Mouse (Mus musculus): ENCODE data around the gene Rnf151. TPM values are rescaled to one million over a fixed set of nuclear protein-coding genes. Genes with fewer than 3 reads are reported as not detected.

Gene Rnf151
- polyA plus RNA-seq (2015; fragmentation: Nextera tagmentation; extraction: Ambion mirVana), result not detected in 2 replicates

DNA sequence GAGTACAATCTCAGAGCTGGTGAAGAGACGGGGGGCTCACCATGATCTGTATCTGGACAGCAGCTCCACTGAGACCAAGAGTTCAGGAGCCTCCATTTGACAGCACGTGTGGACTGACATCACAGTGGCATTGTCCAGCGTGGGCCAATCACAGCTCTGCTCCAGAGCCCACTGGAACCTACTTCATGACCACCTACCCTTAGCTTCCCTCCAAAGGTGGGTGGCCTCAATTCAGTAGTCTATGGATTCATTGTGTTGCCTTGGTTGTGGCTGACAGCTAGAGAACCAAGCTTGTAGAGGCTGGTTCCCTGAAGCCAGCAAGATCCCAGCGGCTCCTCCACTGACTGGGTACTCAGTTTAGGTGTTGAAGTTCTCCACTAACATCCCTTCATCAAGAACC, at the start of gene Rnf151, which contains the start of gene Rps2:
Gene Rnf151 (minus strand): TSS at position 121 of the 400 bp plus-strand sequence.
Gene Rps2 (plus strand): TSS at position 174 of the 400 bp plus-strand sequence.
- no peak for DNase-seq
- Histone ChIP-seq H3K36me3 (replicated peaks; ENCODE audit: insufficient read depth, low read length) (peaks cover 25% of the 10 kb centered on the region), H3K9ac (replicated peaks) (peak within 1 kb of the TSS; percentile 94), H3K4me3 (ENCODE audit: low read depth, low read length) (peak within 1 kb of the TSS; percentile 96), H3K27ac (ENCODE audit: low read depth) (no peak within 1 kb of the TSS), H3K27me3 (ENCODE audit: insufficient read depth, low read length) (no peaks in the 10 kb centered on the region), H3K4me1 (ENCODE audit: insufficient read depth) (peaks cover 21% of the 10 kb centered on the region), H3K9me3 (ENCODE audit: low read length) (no peaks in the 10 kb centered on the region), H3K4me2 (ENCODE audit: low read depth, low read length) (peak within 1 kb of the TSS; percentile 88)
- TF ChIP-seq EP300 (IDR thresholded peaks at IDR 0.05; ENCODE audit: low read depth) (no peak), CTCF (IDR thresholded peaks at IDR 0.05; ENCODE audit: low read depth) (no peak)
- no peak for ATAC-seq
- WGBS (ENCODE audit: insufficient replicate concordance), result 81% methylated on average over 4 of the region's 4 CpGs

DNA sequence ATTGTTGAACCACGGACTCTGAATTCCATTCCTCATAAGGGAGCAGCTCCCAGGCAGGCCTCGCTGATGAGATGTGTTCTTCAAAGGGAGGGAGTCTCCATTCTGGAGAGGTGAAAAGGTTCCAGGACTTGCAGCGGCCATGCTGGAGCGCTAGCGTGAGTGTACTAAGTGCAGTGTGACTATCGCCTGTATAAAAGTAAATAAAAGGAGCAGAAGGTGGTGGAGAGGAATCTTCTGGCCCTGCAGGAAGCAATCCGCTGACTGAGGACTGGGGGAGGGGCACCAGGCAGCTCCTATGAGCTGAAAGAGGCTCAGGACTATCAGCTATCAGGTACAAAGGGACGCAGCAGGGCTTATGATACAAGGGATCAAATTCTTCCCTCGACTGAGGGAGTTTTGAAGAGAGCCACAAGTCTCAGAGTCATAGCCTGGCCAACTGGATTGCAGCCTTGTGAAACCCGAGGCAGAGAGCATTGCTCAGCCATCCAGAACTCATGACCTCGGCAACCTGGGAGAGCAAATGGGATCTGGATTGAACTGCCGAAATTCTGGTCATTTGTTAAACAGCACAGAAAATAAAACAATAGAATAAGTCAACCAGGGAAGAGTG, 48.5 kb upstream of the Rnf151 start:
- no peaks in the 10 kb centered on the region for H3K36me3 ChIP-seq (replicated peaks; ENCODE audit: insufficient read depth, low read length)
- H3K4me3 ChIP-seq (ENCODE audit: low read depth, low read length), result no peak overlapping the region
- no peaks in the 10 kb centered on the region for H3K9me3 ChIP-seq (ENCODE audit: low read length)
- H3K27me3 ChIP-seq (ENCODE audit: insufficient read depth, low read length), result peaks cover 12% of the 10 kb centered on the region; the same call in 1 of the 2 replicates
- no peak overlapping the region for H3K9ac ChIP-seq (replicated peaks)
- ATAC-seq (no peak), DNase-seq (no peak)
- no peak overlapping the region for H3K27ac ChIP-seq (ENCODE audit: low read depth)
- H3K4me2 ChIP-seq (ENCODE audit: low read depth, low read length), result no peak overlapping the region
- H3K4me1 ChIP-seq (ENCODE audit: insufficient read depth), result no peaks in the 10 kb centered on the region
- WGBS (ENCODE audit: insufficient replicate concordance), result 31% methylated on average over 12 of the region's 12 CpGs
- TF ChIP-seq CTCF (IDR thresholded peaks at IDR 0.05; ENCODE audit: low read depth), result no peak
- no peak for TF ChIP-seq EP300 (IDR thresholded peaks at IDR 0.05; ENCODE audit: low read depth)

DNA sequence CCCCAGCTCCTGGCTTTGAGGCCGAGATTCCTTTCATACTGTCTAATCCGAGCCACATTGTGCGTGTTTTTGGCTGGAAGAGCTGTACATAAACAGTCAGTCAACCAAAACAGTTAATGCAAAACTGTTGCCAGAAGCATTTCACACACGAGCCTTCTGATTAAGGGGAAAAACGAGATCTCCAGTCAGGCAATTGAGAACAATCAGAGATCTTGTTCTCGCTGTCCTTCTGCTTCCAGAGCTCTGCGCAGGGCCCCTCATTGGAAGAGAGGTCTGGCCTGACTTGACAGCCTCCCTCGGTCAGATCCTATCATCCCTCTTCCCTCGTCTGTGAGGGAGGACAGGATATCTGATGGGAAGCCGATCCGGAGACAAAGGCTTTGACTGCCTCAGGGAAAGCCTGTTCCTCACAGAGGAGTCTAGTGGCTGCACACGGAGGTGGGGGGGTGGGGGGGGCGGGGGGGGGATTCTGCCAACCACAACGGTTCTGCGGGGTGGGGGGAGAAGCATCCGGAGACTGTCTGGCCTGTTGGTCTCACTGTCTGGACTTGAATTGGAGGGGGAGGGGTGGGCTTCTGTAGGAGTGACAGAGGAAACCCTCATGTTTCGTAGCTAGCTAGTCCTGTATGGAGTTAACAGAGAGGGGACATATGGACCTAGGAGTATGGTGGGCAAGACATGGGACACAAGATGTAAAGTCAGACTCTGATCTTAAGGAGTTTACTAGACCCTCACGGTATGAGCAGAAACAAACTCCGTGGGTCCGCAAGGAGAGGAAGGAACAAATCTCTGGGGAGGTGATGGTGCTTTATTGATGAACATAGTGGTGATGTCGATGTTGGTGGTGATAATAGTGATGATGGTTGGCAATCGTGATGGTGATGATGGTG, 47.4 kb upstream of the Rnf151 start:
- peaks cover 12% of the 10 kb centered on the region; the same call in 1 of the 2 replicates for H3K27me3 ChIP-seq (ENCODE audit: insufficient read depth, low read length)
- no peak overlapping the region for H3K4me3 ChIP-seq (ENCODE audit: low read depth, low read length)
- H3K4me1 ChIP-seq (ENCODE audit: insufficient read depth), result no peaks in the 10 kb centered on the region
- H3K4me2 ChIP-seq (ENCODE audit: low read depth, low read length), result no peak overlapping the region
- H3K36me3 ChIP-seq (replicated peaks; ENCODE audit: insufficient read depth, low read length), result no peaks in the 10 kb centered on the region
- 45% methylated on average over 22 of the region's 22 CpGs for WGBS (ENCODE audit: insufficient replicate concordance)
- DNase-seq (no peak), ATAC-seq (no peak)
- no peak overlapping the region for H3K27ac ChIP-seq (ENCODE audit: low read depth)
- TF ChIP-seq CTCF (IDR thresholded peaks at IDR 0.05; ENCODE audit: low read depth), result no peak
- TF ChIP-seq EP300 (IDR thresholded peaks at IDR 0.05; ENCODE audit: low read depth), result no peak
- no peaks in the 10 kb centered on the region for H3K9me3 ChIP-seq (ENCODE audit: low read length)
- H3K9ac ChIP-seq (replicated peaks), result no peak overlapping the region

DNA sequence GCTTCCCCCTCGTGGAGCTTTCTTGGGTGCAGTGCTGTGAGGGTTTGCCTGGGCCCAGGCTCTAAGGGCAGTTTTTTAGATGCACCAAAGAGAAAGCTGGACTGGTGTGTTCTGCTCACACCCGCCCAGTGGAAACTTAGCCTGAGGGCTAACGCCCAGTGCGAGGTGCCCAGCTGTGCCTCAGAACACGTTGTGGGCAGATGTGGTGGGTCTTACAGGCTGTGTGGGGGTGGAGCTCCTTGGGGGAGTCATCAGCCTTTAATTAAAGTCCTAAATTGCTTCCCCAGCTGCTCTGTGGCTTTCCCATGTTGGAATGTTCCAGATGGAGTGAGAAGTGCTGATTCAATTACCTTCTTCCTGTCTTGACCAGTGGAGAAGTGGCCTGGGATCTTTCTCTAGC, 43.3 kb upstream of the Rnf151 start:
- H3K9ac ChIP-seq (replicated peaks), result no peak overlapping the region
- no peak overlapping the region for H3K4me3 ChIP-seq (ENCODE audit: low read depth, low read length)
- ATAC-seq (no peak), DNase-seq (no peak)
- no peak overlapping the region for H3K4me2 ChIP-seq (ENCODE audit: low read depth, low read length)
- no peaks in the 10 kb centered on the region for H3K36me3 ChIP-seq (replicated peaks; ENCODE audit: insufficient read depth, low read length)
- no peak overlapping the region for H3K27ac ChIP-seq (ENCODE audit: low read depth)
- no peaks in the 10 kb centered on the region for H3K4me1 ChIP-seq (ENCODE audit: insufficient read depth)
- WGBS (ENCODE audit: insufficient replicate concordance), result 52% methylated on average over 5 of the region's 5 CpGs
- no peaks in the 10 kb centered on the region for H3K9me3 ChIP-seq (ENCODE audit: low read length)
- H3K27me3 ChIP-seq (ENCODE audit: insufficient read depth, low read length), result peaks cover 6% of the 10 kb centered on the region; the same call in 1 of the 2 replicates
- TF ChIP-seq CTCF (IDR thresholded peaks at IDR 0.05; ENCODE audit: low read depth) (0 out of 2 replicates have a peak, but pooled peaks have one; percentile 6), EP300 (IDR thresholded peaks at IDR 0.05; ENCODE audit: low read depth) (no peak)

DNA sequence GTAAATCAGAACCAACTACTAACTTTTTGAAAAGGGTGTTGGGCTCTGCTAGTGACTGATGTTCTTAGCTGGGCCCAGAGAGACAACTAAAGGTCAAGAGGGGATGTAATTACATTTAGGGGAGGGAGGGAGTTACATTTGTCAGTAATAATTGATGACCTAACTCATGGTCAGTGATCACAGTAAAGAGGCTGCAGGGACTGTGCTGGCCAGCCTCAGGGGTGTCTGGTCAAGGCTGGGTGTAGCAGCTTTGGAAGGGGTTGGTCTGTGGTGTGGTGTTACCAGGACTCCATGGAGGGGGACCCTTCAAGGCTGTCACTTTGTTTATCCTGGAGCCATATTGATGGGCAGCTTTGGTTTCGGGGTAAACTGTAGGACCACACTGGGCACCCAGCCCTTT, 39.5 kb upstream of the Rnf151 start:
- H3K4me2 ChIP-seq (ENCODE audit: low read depth, low read length), result no peak overlapping the region
- no peaks in the 10 kb centered on the region for H3K9me3 ChIP-seq (ENCODE audit: low read length)
- no peaks in the 10 kb centered on the region for H3K36me3 ChIP-seq (replicated peaks; ENCODE audit: insufficient read depth, low read length)
- TF ChIP-seq CTCF (IDR thresholded peaks at IDR 0.05; ENCODE audit: low read depth), result no peak
- no peak for TF ChIP-seq EP300 (IDR thresholded peaks at IDR 0.05; ENCODE audit: low read depth)
- H3K4me1 ChIP-seq (ENCODE audit: insufficient read depth), result peaks cover 11% of the 10 kb centered on the region
- peaks cover 37% of the 10 kb centered on the region for H3K27me3 ChIP-seq (ENCODE audit: insufficient read depth, low read length)
- WGBS (ENCODE audit: insufficient replicate concordance), result 88% methylated on average over 1 of the region's 1 CpGs
- H3K27ac ChIP-seq (ENCODE audit: low read depth), result no peak overlapping the region
- no peak overlapping the region for H3K9ac ChIP-seq (replicated peaks)
- no peak overlapping the region for H3K4me3 ChIP-seq (ENCODE audit: low read depth, low read length)
- ATAC-seq (no peak), DNase-seq (no peak)

All from liver, postnatal 0 days (tissue).